34 mouse cellular contexts compared by ENCODE assay signal in the genomic region with DNA sequence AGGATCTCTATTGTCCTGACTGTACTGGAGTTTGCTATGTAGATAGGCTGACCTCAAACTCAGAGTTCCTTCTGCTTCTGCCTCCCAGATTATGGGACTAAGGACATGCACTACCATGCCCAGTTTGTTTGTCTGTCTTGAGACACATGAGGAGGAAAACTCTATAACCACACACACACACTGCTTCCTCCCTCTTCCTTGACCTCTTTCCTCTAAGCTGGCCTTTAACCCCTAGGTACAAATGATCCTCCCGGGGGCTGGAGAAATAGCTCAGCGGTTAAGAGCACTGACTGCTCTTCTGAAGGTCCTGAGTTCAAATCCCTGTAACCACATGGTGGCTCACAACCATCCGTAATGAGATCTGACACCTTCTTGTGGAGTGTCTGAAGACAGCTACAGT. TPM values are rescaled to one million over a fixed set of nuclear protein-coding genes. Genes with fewer than 3 reads are reported as not detected.
DNase-seq lines count a peak whose midpoint lies in the region; TF ChIP-seq lines count a peak whose summit lies in the region.
"Had no signal": no experiment of that assay in that cellular context is flagged by ENCODE, and none has a peak within 500 bp of the region (broad histone marks: within the 10 kb centered on the region; RNA-seq: fewer than 3 reads in every experiment).

No protein-coding gene starts in this region.

- peaks cover 1% of the 10 kb centered on the region; the same call in 1 of the 2 replicates for H3K79me2 ChIP-seq in MEL (ENCODE audit: control insufficient read depth, insufficient read depth, low read length, poor library complexity)

- TF ChIP-seq POLR2A in kidney, adult 2 months (IDR thresholded peaks at IDR 0.05; ENCODE audit: low read depth, low read length): no peak
- TF ChIP-seq POLR2A in MEL (IDR thresholded peaks at IDR 0.05; ENCODE audit: control insufficient read depth in 1 of 2, insufficient read depth in 1 of 2, low read depth in 1 of 2, low read length in 2 of 2, poor library complexity in 1 of 2): no peak

- H3K9me3 ChIP-seq in MEL (replicated peaks; ENCODE audit: insufficient read depth, low read length): no peaks in the 10 kb centered on the region
- H3K9me3 ChIP-seq: embryonic facial prominence, embryonic 12.5 days; embryonic facial prominence, embryonic 15.5 days had no signal

- H3K36me3 ChIP-seq in kidney, adult 2 months (ENCODE audit: control insufficient read depth, insufficient read depth, low read length): no peaks in the 10 kb centered on the region
- peaks cover 0 to 10% of the 10 kb centered on the region in 2 experiments; a peak in 2 of 4 replicates for H3K36me3 ChIP-seq in MEL (ENCODE audit: control insufficient read depth in 1 of 2, insufficient read depth in 2 of 2, low read length in 2 of 2)
- H3K36me3 ChIP-seq: embryonic facial prominence, embryonic 12.5 days; embryonic facial prominence, embryonic 15.5 days had no signal

- intact Hi-C loops in heart, postnatal 25 days (cut with DNase I): no loop called here

- WGBS in kidney, adult 2 months: 45% methylated on average over 3 of the region's 3 CpGs

- peak; percentile 82 for DNase-seq in heart, adult 11 months
- DNase-seq in heart, postnatal 25 days (ENCODE audit: low spot score): no peak
- DNase-seq in kidney, adult 2 months: no peak
- DNase-seq in kidney, adult 8-10 months: no peak
- peak; percentile 44 for DNase-seq in 416B (ENCODE audit: low read depth)
- DNase-seq in MEL (ENCODE audit: low read depth, low spot score): no peak
- no peak for DNase-seq in spleen, adult 18-20 months
- DNase-seq: adrenal gland, postnatal 10 days; adrenal gland, postnatal 36 days; cerebellum, adult 11 months; cerebellum, adult 2 months; cerebellum, adult 9-11 months; cerebellum, postnatal 25 days; forebrain, postnatal 0 days; gastrocnemius, postnatal 25 days; heart, postnatal 10 days; heart, postnatal 4 days had no signal

- TF ChIP-seq RAD21 in MEL (IDR thresholded peaks at IDR 0.05; ENCODE audit: low read depth, low read length): no peak

- no peak for TF ChIP-seq EP300 in MEL (IDR thresholded peaks at IDR 0.05; ENCODE audit: low read depth in 1 of 2, low read length in 2 of 2)

- H3K27ac ChIP-seq in kidney, adult 2 months (ENCODE audit: insufficient read depth, low read depth, low read length): peak overlapping the region; percentile 24; the same call in 1 of the 2 replicates
- no peak overlapping the region for H3K27ac ChIP-seq in MEL (ENCODE audit: control insufficient read depth, low read depth, low read length)
- H3K27ac ChIP-seq: embryonic facial prominence, embryonic 12.5 days; embryonic facial prominence, embryonic 15.5 days; hindbrain, embryonic 14.5 days; hindbrain, postnatal 0 days had no signal

- TF ChIP-seq CTCF in kidney, adult 2 months (conservative IDR thresholded peaks at IDR 0.05; ENCODE audit: insufficient read depth, insufficient read length, low read depth, low read length): no peak
- no peak for TF ChIP-seq CTCF in MEL (IDR thresholded peaks at IDR 0.05 in 2 of 3, conservative IDR thresholded peaks at IDR 0.05 in 1 of 3; ENCODE audit: control insufficient read depth in 1 of 3, insufficient read depth in 1 of 3, low read depth in 2 of 3, low read length in 3 of 3, poor library complexity in 1 of 3, severe bottlenecking in 1 of 3)

- no peak overlapping the region for H3K9ac ChIP-seq in MEL (ENCODE audit: control insufficient read depth, low read depth, low read length, poor library complexity, severe bottlenecking)
- H3K9ac ChIP-seq: embryonic facial prominence, embryonic 12.5 days; embryonic facial prominence, embryonic 15.5 days; forebrain, postnatal 0 days; hindbrain, embryonic 14.5 days had no signal

- H3K4me1 ChIP-seq in kidney, adult 2 months (ENCODE audit: control insufficient read depth, insufficient read depth, low read length): no peaks in the 10 kb centered on the region
- H3K4me1 ChIP-seq in MEL (ENCODE audit: control insufficient read depth in 1 of 2, insufficient read depth in 2 of 2, low read length in 2 of 2): peaks cover 0 to 16% of the 10 kb centered on the region in 2 experiments; a peak in 3 of 4 replicates

- H3K4me3 ChIP-seq in kidney, adult 2 months (ENCODE audit: insufficient read depth, low read depth, low read length): no peak overlapping the region
- H3K4me3 ChIP-seq in MEL (ENCODE audit: control insufficient read depth in 1 of 2, insufficient read depth in 1 of 2, low read depth in 2 of 2, low read length in 2 of 2): no peak overlapping the region
- H3K4me3 ChIP-seq: embryonic facial prominence, embryonic 12.5 days; embryonic facial prominence, embryonic 15.5 days had no signal

- H3K27me3 ChIP-seq in kidney, adult 2 months (replicated peaks; ENCODE audit: control insufficient read depth, insufficient read depth, low read length): no peaks in the 10 kb centered on the region
- H3K27me3 ChIP-seq in MEL (ENCODE audit: control insufficient read depth in 1 of 2, insufficient read depth in 2 of 2, low read length in 2 of 2): no peaks in the 10 kb centered on the region
- H3K27me3 ChIP-seq: embryonic facial prominence, embryonic 12.5 days; embryonic facial prominence, embryonic 15.5 days; Patski had no signal

TF ChIP-seq in MEL, 35 proteins besides CTCF, POLR2A, EP300 and RAD21:
- TF ChIP-seq USF2 (IDR thresholded peaks at IDR 0.05; ENCODE audit: borderline replicate concordance in 1 of 2, insufficient read depth in 1 of 2, low read depth in 1 of 2, low read length in 2 of 2) (no peak), TBP (IDR thresholded peaks at IDR 0.05; ENCODE audit: low read depth, low read length) (peak; percentile 88)

RNA-seq across cellular contexts. Expression of a gene that starts 4.8 kb away (rescaled TPM):
- total RNA-seq in heart, postnatal 25 days (2021): 10 to 100 TPM; 25.9 to 27.2 TPM
- polyA plus RNA-seq in kidney, adult 2 months (2012; rRNA removed): 28.1 and 34.7 TPM in 2 replicates
- 56.1 and 81.7 TPM in 2 replicates for total RNA-seq in MEL (2012; rRNA removed)
- polyA plus RNA-seq in MEL (2012; ENCODE audit: insufficient read depth in 1 of 2, insufficient read length in 2 of 2, low read depth in 1 of 2, low replicate concordance in 2 of 2, missing spikeins in 1 of 2): 100 to 1,000 TPM in 1 of 2 experiments, not detected in 1; 117 TPM

RNA-seq across cellular contexts. Expression of a gene that starts 13.7 kb away (rescaled TPM):
- 1 to 10 TPM; 7.7 to 9.4 TPM for total RNA-seq in heart, postnatal 25 days (2021)
- polyA plus RNA-seq in kidney, adult 2 months (2012; rRNA removed): 29.2 and 36.4 TPM in 2 replicates
- total RNA-seq in MEL (2012; rRNA removed): 1.8 and 9.5 TPM in 2 replicates
- polyA plus RNA-seq in MEL (2012; ENCODE audit: insufficient read depth in 1 of 2, insufficient read length in 2 of 2, low read depth in 1 of 2, low replicate concordance in 2 of 2, missing spikeins in 1 of 2): 10 to 100 TPM in 1 of 2 experiments, not detected in 1; 11.0 TPM

RNA-seq across cellular contexts. Expression of a gene that starts 31.9 kb away (rescaled TPM):
- 10 to 100 TPM; 28.5 to 32.3 TPM for total RNA-seq in heart, postnatal 25 days (2021)
- polyA plus RNA-seq in kidney, adult 2 months (2012; rRNA removed): 29.0 and 30.1 TPM in 2 replicates
- total RNA-seq in MEL (2012; rRNA removed): not detected in 2 replicates
- under 1 TPM in 1 of 2 experiments, not detected in 1; 0.36 TPM for polyA plus RNA-seq in MEL (2012; ENCODE audit: insufficient read depth in 1 of 2, insufficient read length in 2 of 2, low read depth in 1 of 2, low replicate concordance in 2 of 2, missing spikeins in 1 of 2)

RNA-seq across cellular contexts. Expression of a gene that starts 49.6 kb away (rescaled TPM):
- not detected for total RNA-seq in heart, postnatal 25 days (2021)
- 0.13 TPM in 1 of 2 replicates, not detected in the other for polyA plus RNA-seq in kidney, adult 2 months (2012; rRNA removed)
- not detected in 2 replicates for total RNA-seq in MEL (2012; rRNA removed)
- polyA plus RNA-seq in MEL (2012; ENCODE audit: insufficient read depth in 1 of 2, insufficient read length in 2 of 2, low read depth in 1 of 2, low replicate concordance in 2 of 2, missing spikeins in 1 of 2): under 1 TPM in 1 of 2 experiments, not detected in 1; 0.07 TPM
- total RNA-seq: adrenal gland, postnatal 10 days; adrenal gland, postnatal 36 days; ES-E14; forebrain, postnatal 0 days; gastrocnemius, adult 8-10 months; gastrocnemius, postnatal 25 days; heart, postnatal 10 days; heart, postnatal 4 days had no signal
- polyA plus RNA-seq: C2C12; CD4-positive, CD25-positive, alpha-beta regulatory T cell, adult 4 months; cerebellum, adult 2 months; embryonic facial prominence, embryonic 12.5 days; embryonic facial prominence, embryonic 15.5 days; forebrain, embryonic 11.5 days; forebrain, embryonic 14.5 days; forebrain, postnatal 0 days; frontal cortex, adult 2 months; heart, embryonic 11.5 days; heart, embryonic 14.5 days; hindbrain, embryonic 11.5 days; hindbrain, embryonic 14.5 days; hindbrain, postnatal 0 days; inflammation-experienced regulatory T-cells, adult 6 months; intestine, embryonic 16.5 days had no signal

RNA-seq across cellular contexts. Expression of a gene that starts 50.9 kb away (rescaled TPM):
- 10 to 100 TPM; 43.0 to 49.7 TPM for total RNA-seq in heart, postnatal 25 days (2021)
- polyA plus RNA-seq in kidney, adult 2 months (2012; rRNA removed): 63.9 and 67.2 TPM in 2 replicates
- total RNA-seq in MEL (2012; rRNA removed): 138 and 163 TPM in 2 replicates
- polyA plus RNA-seq in MEL (2012; ENCODE audit: insufficient read depth in 1 of 2, insufficient read length in 2 of 2, low read depth in 1 of 2, low replicate concordance in 2 of 2, missing spikeins in 1 of 2): 100 to 1,000 TPM in 1 of 2 experiments, not detected in 1; 436 TPM

Comparison
In these comparisons a context has a peak if more than half of its experiments do, and no peak if none do; other contexts are left out.
1. DNase-seq: peak in heart, adult 11 months (single experiment) and 416B (single experiment); none in heart, postnatal 25 days (single experiment), kidney, adult 2 months (single experiment), kidney, adult 8-10 months (0 of 2), MEL (single experiment) and spleen, adult 18-20 months (0 of 2).
2. RNA of a gene that starts 31.9 kb away (total RNA-seq): 28.5 to 32.3 TPM in heart, postnatal 25 days; not detected in MEL; every median in the first group is over 10 times any median in the second.